Mouse (Mus musculus): ENCODE results near the gene Gm45021. TPM values are rescaled to one million over a fixed set of nuclear protein-coding genes. Genes with fewer than 3 reads are reported as not detected.

Gm45021 gene
- polyA plus RNA-seq, 1 experiment from 2014 or later = not detected

DNA sequence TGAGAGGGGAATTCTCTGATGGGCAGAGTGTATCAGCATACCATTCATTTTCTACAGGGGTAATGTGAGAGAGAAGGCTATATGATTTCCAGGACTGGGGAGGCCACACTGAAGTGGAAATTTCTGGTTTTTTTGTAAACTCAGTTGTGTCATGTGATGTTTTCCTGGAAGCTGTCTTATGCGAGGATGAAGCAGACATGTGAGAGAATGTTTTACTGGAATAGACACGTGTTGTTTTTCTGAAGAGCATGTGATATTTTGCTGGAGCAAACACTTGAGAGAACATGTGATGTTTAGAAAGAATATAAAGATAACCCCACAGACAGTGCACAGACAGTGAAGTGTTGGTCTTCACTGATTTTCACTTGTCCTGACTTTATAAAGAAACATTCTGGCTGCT, 49.1 kb downstream of the Gm45021 start:
- no peaks in the 10 kb centered on the region for H3K9me3 ChIP-seq (replicated peaks)
- no peak overlapping the region for H3K4me2 ChIP-seq
- H3K4me3 ChIP-seq (replicated peaks) = no peak overlapping the region
- no peak overlapping the region for H3K27ac ChIP-seq (replicated peaks)
- no peaks in the 10 kb centered on the region for H3K4me1 ChIP-seq
- no peak overlapping the region for H3K9ac ChIP-seq (replicated peaks)
- no peaks in the 10 kb centered on the region for H3K27me3 ChIP-seq (replicated peaks)
- 70% methylated on average over 2 of the region's 2 CpGs for WGBS
- ATAC-seq (ENCODE audit: low FRiP score) = no peak
- no peaks in the 10 kb centered on the region for H3K36me3 ChIP-seq

DNA sequence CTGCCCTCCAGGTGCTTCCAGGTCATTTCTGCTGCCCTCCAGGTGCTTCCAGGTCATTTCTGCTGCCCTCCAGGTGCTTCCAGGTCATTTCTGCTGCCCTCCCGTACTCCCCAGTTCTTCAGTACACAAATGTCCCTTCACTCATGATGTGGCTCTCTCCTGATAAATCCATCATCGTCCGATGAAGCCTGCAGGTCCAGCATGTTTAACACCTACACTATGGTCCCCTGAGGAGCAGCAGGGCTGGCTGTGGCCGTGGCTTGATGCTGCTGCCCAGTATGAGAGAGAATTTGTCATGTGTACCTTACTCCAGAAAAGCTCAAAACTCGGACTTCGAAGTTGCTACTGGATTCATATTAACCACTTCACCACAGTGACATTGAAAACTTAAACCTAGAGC, 52.0 kb downstream of the Gm45021 start:
- Histone ChIP-seq H3K4me3 (replicated peaks) (no peak overlapping the region), H3K9me3 (replicated peaks) (no peaks in the 10 kb centered on the region), H3K27me3 (replicated peaks) (no peaks in the 10 kb centered on the region), H3K9ac (replicated peaks) (no peak overlapping the region), H3K4me1 (no peaks in the 10 kb centered on the region), H3K36me3 (no peaks in the 10 kb centered on the region), H3K27ac (replicated peaks) (no peak overlapping the region), H3K4me2 (no peak overlapping the region)
- no peak for ATAC-seq (ENCODE audit: low FRiP score)
- 84% methylated on average over 6 of the region's 6 CpGs for WGBS

DNA sequence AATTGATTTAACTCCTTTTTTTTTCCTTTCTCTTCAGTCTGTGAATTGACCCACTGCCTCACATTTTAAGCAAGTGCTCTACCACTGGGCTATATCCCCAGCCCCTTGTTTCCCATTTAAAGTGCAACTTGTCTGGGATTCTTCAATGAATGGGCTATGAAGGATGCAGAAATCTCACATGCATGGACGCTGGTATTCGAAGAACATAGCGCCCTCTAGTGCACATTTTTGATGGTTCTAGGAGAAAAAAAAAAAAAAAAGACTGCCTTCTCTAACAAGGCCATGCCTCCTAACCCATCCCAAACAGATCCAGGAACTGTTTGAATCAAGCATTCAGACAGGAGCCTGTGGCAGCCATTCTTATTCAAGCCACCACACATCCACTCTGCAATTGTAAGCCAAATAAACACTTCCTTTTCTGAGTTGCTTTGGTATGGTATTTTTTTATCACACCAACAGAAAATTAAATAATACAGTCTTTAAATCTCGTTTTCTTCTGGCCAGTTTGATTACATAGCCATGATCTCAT, 53.4 kb downstream of the Gm45021 start:
- Histone ChIP-seq H3K4me2 (no peak overlapping the region), H3K9ac (replicated peaks) (no peak overlapping the region), H3K27ac (replicated peaks) (no peak overlapping the region), H3K36me3 (no peaks in the 10 kb centered on the region), H3K4me1 (no peaks in the 10 kb centered on the region), H3K9me3 (replicated peaks) (no peaks in the 10 kb centered on the region), H3K27me3 (replicated peaks) (no peaks in the 10 kb centered on the region), H3K4me3 (replicated peaks) (no peak overlapping the region)
- 23% methylated on average over 4 of the region's 4 CpGs for WGBS
- peak; percentile 65; the same call in 1 of the 2 replicates for ATAC-seq (ENCODE audit: low FRiP score)

- Histone ChIP-seq H3K27ac (replicated peaks) (no peak overlapping the region), H3K4me2 (no peak overlapping the region), H3K27me3 (replicated peaks) (no peaks in the 10 kb centered on the region), H3K4me3 (replicated peaks) (no peak overlapping the region), H3K36me3 (no peaks in the 10 kb centered on the region), H3K9ac (replicated peaks) (no peak overlapping the region), H3K9me3 (replicated peaks) (no peaks in the 10 kb centered on the region), H3K4me1 (no peaks in the 10 kb centered on the region)
- 17% methylated on average over 12 of the region's 12 CpGs for WGBS
- ATAC-seq (ENCODE audit: low FRiP score) = peak; percentile 45; the same call in 1 of the 2 replicates
Measured at GRCm38 (mm10) chr6:48645660-48646308, 56.4 kb downstream of the Gm45021 start.

DNA sequence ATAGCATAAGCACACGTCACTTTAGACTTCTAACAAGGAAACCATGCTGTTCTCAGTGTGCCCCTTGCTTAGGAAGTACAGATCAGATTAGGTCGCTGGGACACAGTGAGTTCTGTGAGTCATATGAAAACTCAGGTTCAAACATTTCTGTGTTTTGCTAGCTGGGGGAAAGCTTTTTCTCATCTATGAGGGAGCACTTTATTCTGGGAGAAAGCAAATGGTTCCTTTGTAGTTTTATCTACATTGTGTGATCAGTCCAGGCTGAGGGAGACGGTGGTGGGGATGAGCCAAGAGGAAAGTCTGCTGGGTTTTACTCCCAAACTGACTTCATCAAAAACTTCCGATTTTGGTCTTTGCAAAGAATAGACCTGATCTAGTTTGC, 56.9 kb downstream of the Gm45021 start:
- H3K4me1 ChIP-seq = no peaks in the 10 kb centered on the region
- 87% methylated on average over 4 of the region's 4 CpGs for WGBS
- no peak overlapping the region for H3K9ac ChIP-seq (replicated peaks)
- no peaks in the 10 kb centered on the region for H3K9me3 ChIP-seq (replicated peaks)
- H3K27ac ChIP-seq (replicated peaks) = no peak overlapping the region
- H3K27me3 ChIP-seq (replicated peaks) = no peaks in the 10 kb centered on the region
- no peak overlapping the region for H3K4me3 ChIP-seq (replicated peaks)
- H3K4me2 ChIP-seq = no peak overlapping the region
- ATAC-seq (ENCODE audit: low FRiP score) = no peak
- no peaks in the 10 kb centered on the region for H3K36me3 ChIP-seq

- Histone ChIP-seq H3K4me1 (no peaks in the 10 kb centered on the region), H3K9ac (replicated peaks) (no peak within 1 kb of the TSS), H3K27me3 (replicated peaks) (no peaks in the 10 kb centered on the region), H3K4me2 (no peak within 1 kb of the TSS), H3K4me3 (replicated peaks) (no peak within 1 kb of the TSS), H3K27ac (replicated peaks) (no peak within 1 kb of the TSS), H3K36me3 (no peaks in the 10 kb centered on the region), H3K9me3 (replicated peaks) (no peaks in the 10 kb centered on the region)
- WGBS = 51% methylated on average over 3 of the region's 3 CpGs
- no peak for ATAC-seq (ENCODE audit: low FRiP score)
Measured at GRCm38 (mm10) chr6:48646995-48647394, 57.6 kb downstream of the Gm45021 start, which contains the start of gene Gimap8. Gene Gimap8, plus strand, starts transcription at chr6:48647234.

DNA sequence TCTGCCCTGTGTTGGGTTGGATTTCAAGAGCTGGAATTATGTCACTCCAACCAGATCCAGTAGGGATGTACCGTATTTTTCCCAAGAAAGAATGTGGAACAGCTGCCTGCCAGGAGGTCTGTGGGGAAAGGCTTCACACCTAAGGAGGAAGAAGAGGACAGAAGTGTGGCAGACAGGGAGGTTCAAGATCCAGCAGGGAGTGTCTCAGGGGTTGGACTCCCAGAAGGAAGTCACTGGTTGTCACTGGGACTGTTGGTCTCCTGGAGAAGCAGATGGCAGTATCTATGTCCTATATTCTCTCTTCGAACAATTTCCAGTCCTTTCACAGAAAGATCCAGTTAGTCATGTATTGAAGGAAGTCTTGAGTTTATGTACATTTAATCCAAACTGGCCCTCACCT, 58.2 kb downstream of the Gm45021 start:
- no peaks in the 10 kb centered on the region for H3K4me1 ChIP-seq
- ATAC-seq (ENCODE audit: low FRiP score) = no peak
- no peak overlapping the region for H3K27ac ChIP-seq (replicated peaks)
- WGBS = 88% methylated on average over 2 of the region's 2 CpGs
- no peaks in the 10 kb centered on the region for H3K9me3 ChIP-seq (replicated peaks)
- no peak overlapping the region for H3K4me2 ChIP-seq
- no peaks in the 10 kb centered on the region for H3K27me3 ChIP-seq (replicated peaks)
- no peak overlapping the region for H3K9ac ChIP-seq (replicated peaks)
- no peaks in the 10 kb centered on the region for H3K36me3 ChIP-seq
- no peak overlapping the region for H3K4me3 ChIP-seq (replicated peaks)

DNA sequence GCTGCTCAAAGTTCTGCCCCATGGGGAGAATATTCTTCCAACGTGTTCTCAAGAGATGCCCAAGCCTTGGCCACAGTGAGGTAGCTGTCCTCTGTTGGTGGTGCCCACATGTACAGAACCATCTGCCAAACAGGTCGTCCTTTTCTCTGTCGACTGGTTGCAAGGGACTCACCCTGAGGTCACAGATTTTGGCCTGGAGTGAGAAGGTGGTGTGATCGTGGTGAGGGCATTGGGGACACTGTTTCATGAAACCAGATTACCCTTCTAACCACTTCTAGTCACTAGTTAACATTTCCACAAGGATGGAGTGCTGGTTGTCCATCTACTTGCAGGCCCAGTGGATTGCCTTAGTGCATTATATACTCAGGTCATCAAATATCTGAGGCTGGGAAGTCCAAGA, 59.4 kb downstream of the Gm45021 start:
- no peaks in the 10 kb centered on the region for H3K36me3 ChIP-seq
- H3K4me1 ChIP-seq = no peaks in the 10 kb centered on the region
- no peaks in the 10 kb centered on the region for H3K27me3 ChIP-seq (replicated peaks)
- no peaks in the 10 kb centered on the region for H3K9me3 ChIP-seq (replicated peaks)
- no peak overlapping the region for H3K4me2 ChIP-seq
- no peak overlapping the region for H3K4me3 ChIP-seq (replicated peaks)
- H3K9ac ChIP-seq (replicated peaks) = no peak overlapping the region
- H3K27ac ChIP-seq (replicated peaks) = no peak overlapping the region
- WGBS = 90% methylated on average over 4 of the region's 4 CpGs
- no peak for ATAC-seq (ENCODE audit: low FRiP score)

- WGBS = 93% methylated on average over 9 of the region's 9 CpGs
- no peak overlapping the region for H3K4me2 ChIP-seq
- H3K9ac ChIP-seq (replicated peaks) = no peak overlapping the region
- H3K27me3 ChIP-seq (replicated peaks) = no peaks in the 10 kb centered on the region
- ATAC-seq (ENCODE audit: low FRiP score) = no peak
- H3K27ac ChIP-seq (replicated peaks) = no peak overlapping the region
- no peaks in the 10 kb centered on the region for H3K9me3 ChIP-seq (replicated peaks)
- H3K36me3 ChIP-seq = no peaks in the 10 kb centered on the region
- no peak overlapping the region for H3K4me3 ChIP-seq (replicated peaks)
- H3K4me1 ChIP-seq = no peaks in the 10 kb centered on the region
Measured at GRCm38 (mm10) chr6:48650041-48650440, 60.6 kb downstream of the Gm45021 start.

- Histone ChIP-seq H3K9me3 (replicated peaks) (no peaks in the 10 kb centered on the region), H3K4me1 (no peaks in the 10 kb centered on the region), H3K4me2 (no peak overlapping the region), H3K27ac (replicated peaks) (no peak overlapping the region), H3K27me3 (replicated peaks) (no peaks in the 10 kb centered on the region), H3K9ac (replicated peaks) (no peak overlapping the region), H3K36me3 (no peaks in the 10 kb centered on the region), H3K4me3 (replicated peaks) (no peak overlapping the region)
- 86% methylated on average over 5 of the region's 5 CpGs for WGBS
- ATAC-seq (ENCODE audit: low FRiP score) = no peak
Measured at GRCm38 (mm10) chr6:48658721-48659120, 69.3 kb downstream of the Gm45021 start.
